Mouse (Mus musculus): ENCODE measurements at regions not wholly inside any gene's neighbourhood (a gene's known extent, or its start where the extent isn't known, plus 50 kb on each side); places are given as distances from the start of the nearest gene placed in this dataset.

DNA sequence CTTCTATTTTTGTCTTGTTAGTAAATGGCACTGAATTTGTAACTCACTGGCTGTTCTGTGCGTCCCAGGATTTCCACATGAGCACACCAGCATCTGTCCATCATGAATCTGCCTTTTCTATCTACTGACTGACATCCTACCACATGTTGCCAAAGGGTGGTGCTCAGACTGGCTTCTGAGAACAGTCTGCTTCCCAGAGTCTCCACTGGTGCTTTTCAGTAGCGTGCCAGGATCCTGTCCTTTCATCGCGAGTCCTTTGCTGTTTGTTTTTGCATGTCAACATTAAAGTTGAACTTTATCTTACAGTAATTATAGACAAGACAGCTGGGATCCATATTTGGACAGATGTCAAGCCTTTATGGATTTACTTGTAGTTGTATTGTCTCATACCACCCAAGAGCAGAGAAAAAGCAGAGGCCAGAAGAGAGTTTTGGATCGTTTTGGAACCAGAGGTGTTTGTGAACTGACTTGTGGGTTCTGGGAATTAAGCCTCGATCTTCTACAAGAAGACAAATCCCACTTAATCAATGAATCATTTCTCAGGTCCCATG, 314.0 kb upstream of the Agtr1b start:
- DNase-seq (ENCODE audit: low read depth, low spot score) = no peak

DNA sequence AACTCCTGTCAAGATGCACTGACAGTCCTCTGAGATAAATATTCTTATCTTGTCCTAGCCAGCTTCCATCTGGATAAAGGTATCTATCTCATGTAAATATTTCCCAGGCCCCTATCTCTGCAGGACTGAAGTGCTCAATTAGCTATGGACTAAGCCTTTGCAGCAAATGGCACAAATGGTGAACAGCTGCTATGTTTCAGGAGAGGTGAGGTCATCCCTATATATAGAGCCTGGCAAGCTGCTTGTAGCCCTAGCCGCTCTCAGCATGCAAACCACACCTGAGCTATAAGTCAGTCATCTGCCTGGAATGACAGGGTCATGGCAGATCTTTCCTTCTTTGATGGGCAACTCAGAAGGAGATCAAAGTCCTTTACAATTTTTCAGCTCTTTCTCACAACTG, 294.9 kb upstream of the Agtr1b start:
- peak; percentile 56 for DNase-seq (ENCODE audit: low read depth, low spot score)

DNA sequence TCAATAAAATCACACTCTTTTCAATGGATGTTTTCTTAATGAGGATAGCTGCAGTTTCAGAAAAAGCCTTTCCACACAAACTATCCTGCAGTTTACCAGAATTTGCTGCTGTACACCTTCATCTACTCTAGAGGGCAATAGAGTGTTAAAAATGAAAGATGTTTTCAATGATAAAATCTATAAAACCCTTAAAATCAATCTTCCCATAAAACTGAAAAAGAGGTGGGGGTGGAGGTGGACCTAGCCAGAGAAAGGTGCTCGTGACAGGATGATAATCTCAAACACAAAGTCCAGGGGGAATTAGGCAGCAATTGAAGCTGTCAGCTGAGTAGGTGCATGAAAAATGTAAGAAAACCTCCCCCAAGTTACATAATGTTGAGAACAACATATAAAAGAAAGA, 288.4 kb upstream of the Agtr1b start:
- peak; percentile 24 for DNase-seq (ENCODE audit: low read depth, low spot score)

All from mesoderm, embryonic 11.5 days (tissue).